Mouse (Mus musculus) forebrain, embryonic 15.5 days (tissue): ENCODE data around the gene Abr. TPM values are rescaled to one million over a fixed set of nuclear protein-coding genes. Genes with fewer than 3 reads are reported as not detected.
A peak's percentile ranks its signal among the peaks of the same experiment; 100 is the strongest.

Source experiments
- ATAC-seq: fragments of 200-750 bp; cut with Nextera tagmentation; replicated peaks from 2 replicates; pipeline ENCODE4 v1.8.0; 2017; ENCODE audit warnings: mild to moderate bottlenecking, moderate TSS enrichment, moderate library complexity
- H3K27ac ChIP-seq: fragments of 300-500 bp; sonication (generic); replicated peaks from 2 replicates; pipeline ENCODE4 v1.5.1; 2015; ENCODE audit warnings: mild to moderate bottlenecking, inconsistent platforms
- H3K27me3 ChIP-seq: fragments of 300-500 bp; sonication (generic); 2 replicates; pipeline ENCODE4 v1.6.1; 2015; ENCODE audit warnings: inconsistent platforms
- H3K36me3 ChIP-seq: fragments of 300-500 bp; sonication (generic); 2 replicates; pipeline ENCODE4 v1.6.1; 2015; ENCODE audit warnings: mild to moderate bottlenecking, inconsistent platforms
- H3K4me1 ChIP-seq: fragments of 300-500 bp; sonication (generic); 2 replicates; pipeline ENCODE4 v1.6.1; 2015; ENCODE audit warnings: inconsistent platforms
- H3K4me2 ChIP-seq: fragments of 300-500 bp; sonication (generic); replicated peaks from 2 replicates; pipeline ENCODE4 v1.6.1; 2015; ENCODE audit warnings: mild to moderate bottlenecking, inconsistent platforms
- H3K4me3 ChIP-seq: fragments of 300-500 bp; sonication (generic); 2 replicates; pipeline ENCODE4 v1.5.1; 2015; ENCODE audit warnings: mild to moderate bottlenecking, inconsistent platforms
- H3K9ac ChIP-seq: fragments of 300-500 bp; sonication (generic); replicated peaks from 2 replicates; pipeline ENCODE4 v1.6.1; 2015; ENCODE audit warnings: mild to moderate bottlenecking, inconsistent platforms
- H3K9me3 ChIP-seq: fragments of 300-500 bp; sonication (generic); 2 replicates; pipeline ENCODE4 v1.6.1; 2016; ENCODE audit warnings: inconsistent platforms
- WGBS: fragments of 180-500 bp; shearing (Covaris S2); methylation state at CpG from one replicate; pipeline ENCODE4 v1.1.7; 2015; ENCODE audit warnings: mixed read lengths; 5-methylcytosine and 5-hydroxymethylcytosine counted together
- polyA plus RNA-seq: library from polyadenylated mRNA; unstranded; fragments of >200 nt; fragmentation: Nextera tagmentation; extraction: Ambion mirVana; gene quantifications from 2 replicates; pipeline ENCODE4 v1.2.1, GENCODE M21; 2015

Gene Abr
- polyA plus RNA-seq, 1 experiment from 2014 or later, result 111 TPM

GRCm38 (mm10) chr11:76494360-76495126 is 127.6 kb downstream of the Abr start:
- Histone ChIP-seq H3K27me3 (no peaks in the 10 kb centered on the region), H3K36me3 (no peaks in the 10 kb centered on the region), H3K4me2 (peak overlapping the region; percentile 76), H3K4me3 (peak overlapping the region; percentile 62), H3K4me1 (peaks cover 51% of the 10 kb centered on the region), H3K27ac (peak overlapping the region; percentile 91), H3K9me3 (no peaks in the 10 kb centered on the region), H3K9ac (peak overlapping the region; percentile 88)
- WGBS, result under 1% methylated on average over 66 of the region's 67 CpGs
- peak; percentile 78 for ATAC-seq

- Histone ChIP-seq H3K4me1 (peaks cover 55% of the 10 kb centered on the region), H3K4me2 (peak overlapping the region; percentile 76), H3K9ac (peak overlapping the region; percentile 88), H3K27ac (peak overlapping the region; percentile 91), H3K36me3 (no peaks in the 10 kb centered on the region), H3K9me3 (no peaks in the 10 kb centered on the region), H3K27me3 (no peaks in the 10 kb centered on the region), H3K4me3 (peak overlapping the region; percentile 62)
- ATAC-seq, result peak; percentile 50
- 4% methylated on average over 6 of the region's 6 CpGs for WGBS
Observed at GRCm38 (mm10) chr11:76493811-76494274, 128.3 kb downstream of the Abr start.

GRCm38 (mm10) chr11:76493167-76493566 is 128.9 kb downstream of the Abr start:
- Histone ChIP-seq H3K4me2 (peak overlapping the region; percentile 76), H3K36me3 (no peaks in the 10 kb centered on the region), H3K27ac (peak overlapping the region; percentile 91), H3K9ac (no peak overlapping the region; the same call in 1 of the 2 replicates), H3K27me3 (no peaks in the 10 kb centered on the region), H3K9me3 (no peaks in the 10 kb centered on the region), H3K4me3 (peak overlapping the region; percentile 62), H3K4me1 (peaks cover 55% of the 10 kb centered on the region)
- 78% methylated on average over 4 of the region's 4 CpGs for WGBS
- no peak for ATAC-seq

GRCm38 (mm10) chr11:76491817-76492216 is 130.3 kb downstream of the Abr start:
- no peak overlapping the region for H3K4me3 ChIP-seq
- H3K4me1 ChIP-seq, result peaks cover 55% of the 10 kb centered on the region
- 67% methylated on average over 9 of the region's 9 CpGs for WGBS
- ATAC-seq, result no peak
- H3K27me3 ChIP-seq, result no peaks in the 10 kb centered on the region
- H3K9ac ChIP-seq, result no peak overlapping the region
- H3K36me3 ChIP-seq, result no peaks in the 10 kb centered on the region
- peak overlapping the region; percentile 35; the same call in 1 of the 2 replicates for H3K27ac ChIP-seq
- no peak overlapping the region for H3K4me2 ChIP-seq
- H3K9me3 ChIP-seq, result no peaks in the 10 kb centered on the region

- no peaks in the 10 kb centered on the region for H3K36me3 ChIP-seq
- H3K9me3 ChIP-seq, result no peaks in the 10 kb centered on the region
- H3K4me3 ChIP-seq, result no peak overlapping the region
- H3K27ac ChIP-seq, result no peak overlapping the region
- H3K4me1 ChIP-seq, result peaks cover 57% of the 10 kb centered on the region
- no peak overlapping the region for H3K4me2 ChIP-seq
- 84% methylated on average over 6 of the region's 6 CpGs for WGBS
- H3K9ac ChIP-seq, result no peak overlapping the region
- no peak for ATAC-seq
- H3K27me3 ChIP-seq, result no peaks in the 10 kb centered on the region
Observed at GRCm38 (mm10) chr11:76489407-76489806, 132.7 kb downstream of the Abr start.

GRCm38 (mm10) chr11:76487024-76487423 is 135.1 kb downstream of the Abr start:
- no peak overlapping the region for H3K27ac ChIP-seq
- H3K4me3 ChIP-seq, result no peak overlapping the region
- no peak for ATAC-seq
- 78% methylated on average over 5 of the region's 5 CpGs for WGBS
- no peaks in the 10 kb centered on the region for H3K36me3 ChIP-seq
- H3K4me2 ChIP-seq, result no peak overlapping the region
- H3K4me1 ChIP-seq, result peaks cover 38% of the 10 kb centered on the region
- no peaks in the 10 kb centered on the region for H3K27me3 ChIP-seq
- H3K9ac ChIP-seq, result no peak overlapping the region
- no peaks in the 10 kb centered on the region for H3K9me3 ChIP-seq

GRCm38 (mm10) chr11:76484033-76484432 is 138.1 kb downstream of the Abr start:
- ATAC-seq, result no peak
- Histone ChIP-seq H3K4me1 (peaks cover 14% of the 10 kb centered on the region), H3K27me3 (no peaks in the 10 kb centered on the region), H3K4me3 (no peak overlapping the region), H3K9ac (no peak overlapping the region), H3K9me3 (no peaks in the 10 kb centered on the region), H3K27ac (no peak overlapping the region; the same call in 1 of the 2 replicates), H3K4me2 (no peak overlapping the region), H3K36me3 (no peaks in the 10 kb centered on the region; the same call in 1 of the 2 replicates)
- 90% methylated on average over 2 of the region's 2 CpGs for WGBS

GRCm38 (mm10) chr11:76483171-76483727 is 138.9 kb downstream of the Abr start:
- no peak for ATAC-seq
- WGBS, result 31% methylated on average over 4 of the region's 4 CpGs
- Histone ChIP-seq H3K4me2 (no peak overlapping the region), H3K9me3 (no peaks in the 10 kb centered on the region), H3K27me3 (no peaks in the 10 kb centered on the region), H3K27ac (no peak overlapping the region; the same call in 1 of the 2 replicates), H3K4me1 (peaks cover 14% of the 10 kb centered on the region), H3K4me3 (no peak overlapping the region), H3K9ac (no peak overlapping the region), H3K36me3 (peaks cover 5% of the 10 kb centered on the region; the same call in 1 of the 2 replicates)

GRCm38 (mm10) chr11:76482697-76483096 is 139.4 kb downstream of the Abr start:
- WGBS, result 39% methylated on average over 5 of the region's 5 CpGs
- ATAC-seq, result no peak
- Histone ChIP-seq H3K9ac (no peak overlapping the region), H3K27me3 (no peaks in the 10 kb centered on the region), H3K4me1 (peaks cover 15% of the 10 kb centered on the region), H3K36me3 (peaks cover 7% of the 10 kb centered on the region; the same call in 1 of the 2 replicates), H3K27ac (no peak overlapping the region), H3K4me2 (no peak overlapping the region), H3K4me3 (no peak overlapping the region), H3K9me3 (no peaks in the 10 kb centered on the region)

GRCm38 (mm10) chr11:76482183-76482582 is 139.9 kb downstream of the Abr start:
- Histone ChIP-seq H3K9ac (no peak overlapping the region), H3K27ac (no peak overlapping the region), H3K4me3 (no peak overlapping the region), H3K9me3 (no peaks in the 10 kb centered on the region), H3K27me3 (no peaks in the 10 kb centered on the region), H3K4me2 (no peak overlapping the region), H3K36me3 (peaks cover 7% of the 10 kb centered on the region; the same call in 1 of the 2 replicates), H3K4me1 (peaks cover 20% of the 10 kb centered on the region)
- ATAC-seq, result no peak
- 59% methylated on average over 5 of the region's 5 CpGs for WGBS

GRCm38 (mm10) chr11:76479729-76480128 is 142.4 kb downstream of the Abr start:
- Histone ChIP-seq H3K36me3 (peaks cover 7% of the 10 kb centered on the region; the same call in 1 of the 2 replicates), H3K4me1 (peaks cover 18% of the 10 kb centered on the region), H3K9ac (no peak overlapping the region), H3K27me3 (no peaks in the 10 kb centered on the region), H3K4me2 (no peak overlapping the region), H3K27ac (no peak overlapping the region), H3K4me3 (no peak overlapping the region), H3K9me3 (no peaks in the 10 kb centered on the region)
- ATAC-seq, result no peak
- WGBS, result 92% methylated on average over 4 of the region's 4 CpGs
